Comparison of ENCODE assay signal across 17 mouse cellular contexts in the genomic region with DNA sequence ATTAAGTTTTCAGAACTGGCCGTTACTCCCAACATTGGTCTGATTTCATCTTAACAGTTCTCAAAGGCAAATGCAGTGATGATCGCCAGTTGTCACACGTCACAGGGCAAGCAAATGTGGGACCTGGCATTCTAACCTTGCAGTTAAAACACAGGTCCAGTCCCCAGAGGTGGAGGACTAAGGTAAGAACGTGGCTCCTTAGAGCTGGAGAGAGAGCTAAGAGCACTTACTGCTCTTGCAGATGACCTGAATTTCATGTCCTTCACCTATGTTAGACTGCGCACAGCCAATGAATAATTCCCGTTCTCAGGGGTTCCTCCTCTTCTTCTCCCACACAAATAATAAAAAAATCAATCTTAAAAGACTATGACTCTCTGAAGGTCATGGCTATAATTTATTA. TPM values are rescaled to one million over a fixed set of nuclear protein-coding genes. Genes with fewer than 3 reads are reported as not detected.
A peak's percentile ranks its signal among the peaks of the same experiment; 100 is the strongest.
DNase-seq lines count a peak whose midpoint lies in the region; ATAC-seq and TF ChIP-seq lines count a peak whose summit lies in the region.
"Had no signal": no experiment of that assay in that cellular context is flagged by ENCODE, and none has a peak within 500 bp of the region (broad histone marks: within the 10 kb centered on the region; RNA-seq: fewer than 3 reads in every experiment).

No protein-coding gene starts in this region.

- H3K4me1 ChIP-seq in kidney, adult 2 months (ENCODE audit: control insufficient read depth, insufficient read depth, low read length) = peaks cover 63% of the 10 kb centered on the region
- H3K4me1 ChIP-seq in lung, embryonic 14.5 days (ENCODE audit: insufficient read depth) = peaks cover 50% of the 10 kb centered on the region
- H3K4me1 ChIP-seq in intestine, embryonic 16.5 days (ENCODE audit: control insufficient read depth, insufficient read depth, low read length) = peaks cover 50% of the 10 kb centered on the region
- peaks cover 27% of the 10 kb centered on the region for H3K4me1 ChIP-seq in small intestine, adult 2 months (ENCODE audit: control insufficient read depth, insufficient read depth, insufficient read length, low read length)
- H3K4me1 ChIP-seq: neural tube, embryonic 15.5 days had no signal

- no peaks in the 10 kb centered on the region for H3K27me3 ChIP-seq in kidney, adult 2 months (replicated peaks; ENCODE audit: control insufficient read depth, insufficient read depth, low read length)
- H3K27me3 ChIP-seq in lung, embryonic 14.5 days (ENCODE audit: insufficient read depth, low read length) = no peaks in the 10 kb centered on the region
- no peaks in the 10 kb centered on the region for H3K27me3 ChIP-seq in intestine, embryonic 16.5 days (replicated peaks; ENCODE audit: control insufficient read depth, insufficient read depth, low read length)
- H3K27me3 ChIP-seq in small intestine, adult 2 months (ENCODE audit: control insufficient read depth, insufficient read depth, low read length) = no peaks in the 10 kb centered on the region
- H3K27me3 ChIP-seq: embryonic facial prominence, embryonic 12.5 days; neural tube, embryonic 15.5 days had no signal

- peak overlapping the region; percentile 83 for H3K27ac ChIP-seq in kidney, adult 2 months (ENCODE audit: insufficient read depth, low read depth, low read length)
- peak overlapping the region; percentile 94 for H3K27ac ChIP-seq in lung, embryonic 14.5 days (ENCODE audit: low read depth)
- peak overlapping the region; percentile 72; the same call in 1 of the 2 replicates for H3K27ac ChIP-seq in intestine, embryonic 16.5 days (ENCODE audit: low read length)
- peak overlapping the region; percentile 76; the same call in 1 of the 2 replicates for H3K27ac ChIP-seq in small intestine, adult 2 months (ENCODE audit: insufficient read depth, low read depth, low read length)
- H3K27ac ChIP-seq: embryonic facial prominence, embryonic 12.5 days; liver, embryonic 14.5 days; neural tube, embryonic 15.5 days had no signal

- ATAC-seq in lung, embryonic 14.5 days (ENCODE audit: insufficient read depth) = no peak
- ATAC-seq in intestine, embryonic 16.5 days = no peak
- ATAC-seq: hindbrain, embryonic 16.5 days had no signal

- no peak overlapping the region for H3K4me3 ChIP-seq in kidney, adult 2 months (ENCODE audit: insufficient read depth, low read depth, low read length)
- no peak overlapping the region for H3K4me3 ChIP-seq in lung, embryonic 14.5 days (ENCODE audit: low read depth, low read length)
- no peak overlapping the region for H3K4me3 ChIP-seq in intestine, embryonic 16.5 days (ENCODE audit: low read length)
- H3K4me3 ChIP-seq in small intestine, adult 2 months (ENCODE audit: low read depth, low read length) = no peak overlapping the region
- H3K4me3 ChIP-seq: embryonic facial prominence, embryonic 12.5 days; neural tube, embryonic 15.5 days had no signal

- no peak overlapping the region for H3K9ac ChIP-seq in lung, embryonic 14.5 days
- no peak overlapping the region for H3K9ac ChIP-seq in intestine, embryonic 16.5 days (ENCODE audit: low read depth, low read length)
- H3K9ac ChIP-seq: embryonic facial prominence, embryonic 12.5 days; liver, embryonic 14.5 days; neural tube, embryonic 15.5 days had no signal

- TF ChIP-seq POLR2A in kidney, adult 2 months (IDR thresholded peaks at IDR 0.05; ENCODE audit: low read depth, low read length) = no peak
- TF ChIP-seq POLR2A in small intestine, adult 2 months (IDR thresholded peaks at IDR 0.05; ENCODE audit: low read depth, low read length) = no peak

- DNase-seq in kidney, adult 2 months = no peak
- DNase-seq in kidney, postnatal 36 days = no peak
- no peak for DNase-seq in lung, embryonic 14.5 days
- no peak for DNase-seq in lung, postnatal 10 days
- DNase-seq in T-cell, adult 2 months (ENCODE audit: low spot score) = no peak
- DNase-seq: cerebellum, adult 18-20 months; gastrocnemius, postnatal 36 days; layer of hippocampus, postnatal 36 days; spleen, adult 18-20 months had no signal

- H3K4me2 ChIP-seq in lung, embryonic 14.5 days = peak overlapping the region; percentile 38
- H3K4me2 ChIP-seq in intestine, embryonic 16.5 days (ENCODE audit: low read depth, low read length) = no peak overlapping the region
- H3K4me2 ChIP-seq: embryonic facial prominence, embryonic 12.5 days; midbrain, embryonic 11.5 days; neural tube, embryonic 15.5 days had no signal

- H3K36me3 ChIP-seq in kidney, adult 2 months (ENCODE audit: control insufficient read depth, insufficient read depth, low read length) = no peaks in the 10 kb centered on the region
- H3K36me3 ChIP-seq in lung, embryonic 14.5 days (ENCODE audit: insufficient read depth) = 0 out of 2 replicates have a peak, but pooled peaks cover 5% of the 10 kb centered on the region
- no peaks in the 10 kb centered on the region for H3K36me3 ChIP-seq in intestine, embryonic 16.5 days (ENCODE audit: control insufficient read depth, insufficient read depth, low read length)
- no peaks in the 10 kb centered on the region for H3K36me3 ChIP-seq in small intestine, adult 2 months (ENCODE audit: control insufficient read depth, insufficient read depth, low read length)
- H3K36me3 ChIP-seq: embryonic facial prominence, embryonic 12.5 days; G1E; neural tube, embryonic 15.5 days had no signal

- 59% methylated on average over 6 of the region's 6 CpGs for WGBS in kidney, adult 2 months
- 62% methylated on average over 6 of the region's 6 CpGs for WGBS in lung, embryonic 14.5 days
- WGBS in intestine, embryonic 16.5 days = 79% methylated on average over 6 of the region's 6 CpGs
- WGBS in small intestine, adult 2 months = 86% methylated on average over 6 of the region's 6 CpGs

- no peaks in the 10 kb centered on the region for H3K9me3 ChIP-seq in lung, embryonic 14.5 days (ENCODE audit: low read depth, low read length)
- no peaks in the 10 kb centered on the region for H3K9me3 ChIP-seq in intestine, embryonic 16.5 days (ENCODE audit: control insufficient read depth, low read length)
- H3K9me3 ChIP-seq: embryonic facial prominence, embryonic 12.5 days; G1E; neural tube, embryonic 15.5 days had no signal

- no peak for TF ChIP-seq CTCF in kidney, adult 2 months (conservative IDR thresholded peaks at IDR 0.05; ENCODE audit: insufficient read depth, insufficient read length, low read depth, low read length)
- TF ChIP-seq CTCF in lung, embryonic 14.5 days (IDR thresholded peaks at IDR 0.05; ENCODE audit: low read depth) = no peak
- TF ChIP-seq CTCF in small intestine, adult 2 months (IDR thresholded peaks at IDR 0.05; ENCODE audit: extremely low read depth, insufficient read length, insufficient replicate concordance, low read depth, low read length) = no peak

RNA-seq across cellular contexts. Expression of a gene that starts 16.0 kb away (rescaled TPM):
- polyA plus RNA-seq in kidney, adult 2 months (2012; rRNA removed) = 24.2 and 27.5 TPM in 2 replicates
- polyA plus RNA-seq in lung, embryonic 14.5 days (2014; fragmentation: Nextera tagmentation; extraction: Ambion mirVana) = 37.9 and 41.0 TPM in 2 replicates
- 6.5 and 9.2 TPM in 2 replicates for polyA plus RNA-seq in intestine, embryonic 16.5 days (2015; fragmentation: Nextera tagmentation; extraction: Ambion mirVana)
- 4.8 and 4.9 TPM in 2 replicates for polyA plus RNA-seq in small intestine, adult 2 months (2012; rRNA removed)
- polyA plus RNA-seq: G1E had no signal

RNA-seq across cellular contexts. Expression of a gene that starts 27.4 kb away (rescaled TPM):
- polyA plus RNA-seq in kidney, adult 2 months (2012; rRNA removed) = 0.14 and 0.15 TPM in 2 replicates
- 44.5 and 47.7 TPM in 2 replicates for polyA plus RNA-seq in lung, embryonic 14.5 days (2014; fragmentation: Nextera tagmentation; extraction: Ambion mirVana)
- 21.9 and 22.2 TPM in 2 replicates for polyA plus RNA-seq in intestine, embryonic 16.5 days (2015; fragmentation: Nextera tagmentation; extraction: Ambion mirVana)
- polyA plus RNA-seq in small intestine, adult 2 months (2012; rRNA removed) = 0.56 and 0.84 TPM in 2 replicates

Comparison
In these comparisons a context has a peak if more than half of its experiments do, and no peak if none do; other contexts are left out.
1. RNA of a gene that starts 27.4 kb away (polyA plus RNA-seq): 44.5 to 47.7 TPM in lung, embryonic 14.5 days and 21.9 to 22.2 TPM in intestine, embryonic 16.5 days; 0.56 to 0.84 TPM in small intestine, adult 2 months and 0.14 to 0.15 TPM in kidney, adult 2 months; every median in the first group is over 10 times any median in the second.
2. Peak in every context shown above with its lines, with median percentiles within 50 percentile points of each other: H3K27ac ChIP-seq.